Mouse (Mus musculus) E14TG2a.4 (cell line): ENCODE data around the gene Kif9.

Experiments
- H3K27me3 ChIP-seq: 2 replicates; pipeline ENCODE4 v1.6.1; 2014; ENCODE audit warnings: low read length, control low read depth; ENCODE audit not compliant: insufficient read depth
- H3K36me3 ChIP-seq: 2 replicates; pipeline ENCODE4 v1.6.1; 2014; ENCODE audit warnings: low read length, control low read depth; ENCODE audit not compliant: insufficient read depth
- H3K4me1 ChIP-seq: replicated peaks from 2 replicates; pipeline ENCODE4 v1.6.1; 2014; ENCODE audit warnings: low read depth, low read length, control low read depth
- H3K4me3 ChIP-seq: replicated peaks from 2 replicates; pipeline ENCODE4 v1.5.1; 2014; ENCODE audit warnings: mild to moderate bottlenecking, low read length
- H3K9me3 ChIP-seq: 2 replicates; pipeline ENCODE4 v1.6.1; 2014; ENCODE audit warnings: low read length, control low read depth
- CTCF ChIP-seq: conservative IDR thresholded peaks from 2 replicates; pipeline ENCODE4 v1.5.1; 2014; ENCODE audit warnings: low read length
- NANOG ChIP-seq: IDR thresholded peaks from 2 replicates; pipeline ENCODE4 v1.6.1; 2014; ENCODE audit warnings: borderline replicate concordance, low read length, mixed read lengths
- POU5F1 ChIP-seq: IDR thresholded peaks from 2 replicates; pipeline ENCODE4 v1.6.1; 2014; ENCODE audit warnings: low read length, borderline replicate concordance

Kif9 gene

GRCm38 (mm10) chr9:110531914-110532489, 55.2 kb downstream of the Kif9 start:
- no peak for TF ChIP-seq NANOG
- TF ChIP-seq POU5F1 = no peak
- TF ChIP-seq CTCF = no peak
- Histone ChIP-seq H3K36me3 (peaks cover 32% of the 10 kb centered on the region), H3K27me3 (no peaks in the 10 kb centered on the region), H3K4me1 (peaks cover 57% of the 10 kb centered on the region), H3K4me3 (peak overlapping the region; percentile 92), H3K9me3 (no peaks in the 10 kb centered on the region)

GRCm38 (mm10) chr9:110532538-110533291, 56.0 kb downstream of the Kif9 start, which contains the start of gene Setd2:
Gene Setd2, plus strand, starts transcription at chr9:110532597.
- TF ChIP-seq POU5F1 (no peak), CTCF (no peak), NANOG (no peak)
- Histone ChIP-seq H3K27me3 (no peaks in the 10 kb centered on the region), H3K9me3 (no peaks in the 10 kb centered on the region)

GRCm38 (mm10) chr9:110533645-110534044, 56.9 kb downstream of the Kif9 start:
- TF ChIP-seq CTCF (no peak), NANOG (no peak), POU5F1 (no peak)
- peaks cover 53% of the 10 kb centered on the region for H3K4me1 ChIP-seq
- H3K36me3 ChIP-seq = peaks cover 35% of the 10 kb centered on the region
- H3K4me3 ChIP-seq = peak overlapping the region; percentile 92
- no peaks in the 10 kb centered on the region for H3K9me3 ChIP-seq
- no peaks in the 10 kb centered on the region for H3K27me3 ChIP-seq

More at GRCm38 (mm10) chr9:110532538-110533291, 56.0 kb downstream of the Kif9 start, which contains the start of gene Setd2:
- Histone ChIP-seq H3K4me1 (peaks cover 57% of the 10 kb centered on the region), H3K36me3 (peaks cover 32% of the 10 kb centered on the region), H3K4me3 (peak within 1 kb of the TSS; percentile 92)

- Histone ChIP-seq H3K4me1 (peaks cover 42% of the 10 kb centered on the region), H3K36me3 (peaks cover 31% of the 10 kb centered on the region), H3K9me3 (no peaks in the 10 kb centered on the region), H3K4me3 (no peak overlapping the region), H3K27me3 (no peaks in the 10 kb centered on the region)
- TF ChIP-seq POU5F1 = no peak
- TF ChIP-seq NANOG = 0 out of 2 replicates have a peak, but pooled peaks have one; percentile 61
Observed at GRCm38 (mm10) chr9:110535114-110535513, 58.4 kb downstream of the Kif9 start.

- Histone ChIP-seq H3K27me3 (no peaks in the 10 kb centered on the region), H3K4me1 (peaks cover 37% of the 10 kb centered on the region), H3K4me3 (no peak overlapping the region), H3K36me3 (peaks cover 19% of the 10 kb centered on the region), H3K9me3 (no peaks in the 10 kb centered on the region)
- TF ChIP-seq CTCF (no peak), NANOG (no peak), POU5F1 (no peak)
Observed at GRCm38 (mm10) chr9:110536636-110537035, 59.9 kb downstream of the Kif9 start.

- Histone ChIP-seq H3K9me3 (no peaks in the 10 kb centered on the region), H3K36me3 (peaks cover 24% of the 10 kb centered on the region)
- TF ChIP-seq NANOG (no peak), CTCF (no peak), POU5F1 (no peak)
Observed at GRCm38 (mm10) chr9:110538511-110538910, 61.8 kb downstream of the Kif9 start.

GRCm38 (mm10) chr9:110541988-110542387, 65.2 kb downstream of the Kif9 start:
- TF ChIP-seq CTCF (no peak), POU5F1 (no peak), NANOG (no peak)
- H3K4me1 ChIP-seq = 0 out of 2 replicates have a peak, but pooled peaks cover 11% of the 10 kb centered on the region

More at GRCm38 (mm10) chr9:110538511-110538910, 61.8 kb downstream of the Kif9 start:
- Histone ChIP-seq H3K27me3 (no peaks in the 10 kb centered on the region), H3K4me1 (peaks cover 35% of the 10 kb centered on the region), H3K4me3 (no peak overlapping the region)

GRCm38 (mm10) chr9:110548261-110548660, 71.5 kb downstream of the Kif9 start:
- Histone ChIP-seq H3K27me3 (no peaks in the 10 kb centered on the region), H3K4me1 (no peaks in the 10 kb centered on the region), H3K4me3 (no peak overlapping the region), H3K9me3 (no peaks in the 10 kb centered on the region), H3K36me3 (peaks cover 68% of the 10 kb centered on the region)
- TF ChIP-seq POU5F1 = no peak

More at GRCm38 (mm10) chr9:110541988-110542387, 65.2 kb downstream of the Kif9 start:
- Histone ChIP-seq H3K27me3 (no peaks in the 10 kb centered on the region), H3K9me3 (no peaks in the 10 kb centered on the region), H3K36me3 (peaks cover 14% of the 10 kb centered on the region), H3K4me3 (no peak overlapping the region)
